Mouse (Mus musculus): ENCODE results near the gene Sufu. TPM values are rescaled to one million over a fixed set of nuclear protein-coding genes. Genes with fewer than 3 reads are reported as not detected.

The Sufu gene
- total RNA-seq, 1 experiment from 2014 or later, result 21.3 TPM

- no peak for ATAC-seq (ENCODE audit: extremely low read depth, insufficient number of reproducible peaks, low FRiP score, poor library complexity, severe bottlenecking)
Measured at GRCm38 (mm10) chr19:46518828-46519621, 122.3 kb downstream of the Sufu start.

- no peak for ATAC-seq (ENCODE audit: extremely low read depth, insufficient number of reproducible peaks, low FRiP score, poor library complexity, severe bottlenecking)
Measured at GRCm38 (mm10) chr19:46521698-46522097, 125.0 kb downstream of the Sufu start.

- peak; percentile 65 for ATAC-seq (ENCODE audit: extremely low read depth, insufficient number of reproducible peaks, low FRiP score, poor library complexity, severe bottlenecking)
Measured at GRCm38 (mm10) chr19:46522433-46523044, 125.8 kb downstream of the Sufu start.

DNA sequence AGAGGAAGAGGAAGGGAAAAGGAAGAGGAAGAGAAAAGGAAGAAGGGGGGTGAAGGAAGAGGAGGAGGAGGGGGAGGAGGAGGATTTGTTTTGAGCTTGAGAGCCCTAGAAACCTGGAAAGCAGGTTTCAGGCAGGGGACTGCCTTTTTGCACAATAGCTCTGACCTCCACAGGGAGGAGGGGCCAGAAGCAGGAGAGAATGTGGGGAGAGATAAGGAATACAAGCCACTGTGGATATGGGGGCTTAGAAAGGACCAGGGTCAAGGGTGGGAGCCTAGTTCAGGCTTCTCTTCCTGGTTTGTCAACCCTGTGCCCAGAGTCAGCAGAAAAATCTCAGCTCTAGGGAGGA is 126.4 kb downstream of the Sufu start:
- no peak for ATAC-seq (ENCODE audit: extremely low read depth, insufficient number of reproducible peaks, low FRiP score, poor library complexity, severe bottlenecking)

DNA sequence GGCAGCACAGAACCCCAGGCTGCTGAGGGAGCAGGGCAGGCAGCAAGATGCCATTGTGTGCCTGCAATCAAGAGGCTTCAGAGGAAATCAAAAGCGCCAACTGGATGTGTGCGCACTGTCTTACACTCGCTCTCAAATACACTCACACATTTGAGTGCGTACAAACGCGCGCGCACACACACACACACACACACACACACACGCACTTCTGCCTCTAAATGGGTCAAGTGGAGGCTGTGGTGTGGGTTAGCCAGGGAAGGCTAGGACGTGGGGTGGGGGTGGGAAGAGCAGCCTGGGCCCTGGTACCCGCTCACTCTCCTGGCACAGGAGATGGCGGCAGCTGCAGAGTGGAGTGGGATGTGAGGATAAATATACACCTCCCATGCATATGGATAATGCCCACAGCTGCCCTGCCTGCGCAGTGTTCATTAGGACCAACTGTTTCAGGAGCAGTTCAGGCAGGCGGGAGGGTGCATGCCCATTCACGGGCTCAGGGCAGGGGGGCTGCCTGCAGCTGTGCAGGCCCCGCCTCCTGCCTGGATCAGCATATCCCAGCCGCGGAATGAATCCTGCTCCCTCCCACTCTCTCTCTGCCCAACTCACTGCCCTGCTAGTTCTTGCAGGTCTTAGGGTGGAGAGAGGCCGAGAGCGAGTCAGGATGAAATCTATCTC is 126.9 kb downstream of the Sufu start:
- ATAC-seq (ENCODE audit: extremely low read depth, insufficient number of reproducible peaks, low FRiP score, poor library complexity, severe bottlenecking), result no peak

DNA sequence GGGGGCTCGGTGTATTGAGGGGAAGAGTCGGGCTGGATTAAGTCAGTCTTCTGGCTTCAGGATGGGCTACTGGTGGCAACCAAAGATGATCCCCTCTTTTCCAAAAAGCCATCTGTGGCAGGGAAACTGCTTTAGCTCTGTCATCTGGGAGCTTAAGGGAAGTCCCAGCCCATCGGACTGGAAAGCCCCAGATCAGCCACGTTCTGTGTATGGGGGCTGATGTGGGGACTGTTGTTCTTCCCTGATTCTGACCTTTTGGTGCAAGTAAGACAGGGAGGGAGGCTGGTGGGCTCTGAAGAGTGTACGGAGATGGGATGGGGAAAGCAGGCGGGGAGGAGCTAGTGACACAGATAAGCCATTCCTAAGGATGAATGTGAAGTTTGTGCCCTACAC is 127.5 kb downstream of the Sufu start:
- ATAC-seq (ENCODE audit: extremely low read depth, insufficient number of reproducible peaks, low FRiP score, poor library complexity, severe bottlenecking), result no peak

- ATAC-seq (ENCODE audit: extremely low read depth, insufficient number of reproducible peaks, low FRiP score, poor library complexity, severe bottlenecking), result no peak
Measured at GRCm38 (mm10) chr19:46524601-46525321, 128.1 kb downstream of the Sufu start.

DNA sequence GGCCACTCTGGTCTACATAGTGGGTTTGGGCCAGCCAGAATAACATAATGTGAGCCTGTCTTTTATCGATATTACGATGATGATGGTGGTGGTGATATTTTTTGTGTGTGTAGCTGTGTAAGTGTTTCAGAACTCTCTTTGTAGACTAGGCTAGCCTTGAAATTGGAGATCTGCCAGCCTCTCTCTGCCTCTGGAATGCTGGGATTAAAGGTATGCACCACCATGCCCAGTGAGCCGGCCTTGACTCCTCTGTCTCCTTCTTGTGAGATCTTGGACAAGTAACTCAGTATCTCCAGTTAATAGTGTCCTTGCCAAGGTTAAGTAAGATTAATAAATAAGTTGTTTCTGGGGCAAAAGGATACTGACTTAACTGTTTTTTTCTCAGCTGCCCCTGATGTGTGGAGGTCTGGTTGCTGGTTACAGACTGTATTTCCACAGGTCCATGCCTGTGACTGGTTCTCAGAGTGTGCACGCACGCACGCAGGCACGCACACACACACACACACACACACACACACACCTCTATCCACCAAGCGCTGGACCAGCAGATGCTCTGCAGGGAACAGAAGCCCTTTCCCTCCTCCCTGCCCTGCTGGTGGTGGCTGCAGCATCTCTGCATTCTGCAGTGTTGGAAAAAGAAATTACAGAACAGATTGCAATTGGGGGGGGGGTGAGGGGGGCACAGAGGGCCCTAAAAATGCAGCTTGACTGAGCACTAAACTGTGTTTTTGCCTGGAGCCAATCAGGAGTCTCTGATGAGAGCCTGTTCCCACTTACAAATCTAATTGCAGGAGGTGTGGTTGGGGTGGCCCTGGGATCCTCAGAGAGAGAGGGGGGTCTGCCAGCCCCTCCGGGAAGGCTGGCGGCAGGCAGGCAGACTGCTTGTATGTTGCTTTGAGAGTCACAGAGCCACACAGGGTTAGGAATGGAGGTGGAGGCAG is 129.3 kb downstream of the Sufu start:
- no peak for ATAC-seq (ENCODE audit: extremely low read depth, insufficient number of reproducible peaks, low FRiP score, poor library complexity, severe bottlenecking)

GRCm38 (mm10) chr19:46527632-46528528 is 131.2 kb downstream of the Sufu start:
- ATAC-seq (ENCODE audit: extremely low read depth, insufficient number of reproducible peaks, low FRiP score, poor library complexity, severe bottlenecking), result no peak

DNA sequence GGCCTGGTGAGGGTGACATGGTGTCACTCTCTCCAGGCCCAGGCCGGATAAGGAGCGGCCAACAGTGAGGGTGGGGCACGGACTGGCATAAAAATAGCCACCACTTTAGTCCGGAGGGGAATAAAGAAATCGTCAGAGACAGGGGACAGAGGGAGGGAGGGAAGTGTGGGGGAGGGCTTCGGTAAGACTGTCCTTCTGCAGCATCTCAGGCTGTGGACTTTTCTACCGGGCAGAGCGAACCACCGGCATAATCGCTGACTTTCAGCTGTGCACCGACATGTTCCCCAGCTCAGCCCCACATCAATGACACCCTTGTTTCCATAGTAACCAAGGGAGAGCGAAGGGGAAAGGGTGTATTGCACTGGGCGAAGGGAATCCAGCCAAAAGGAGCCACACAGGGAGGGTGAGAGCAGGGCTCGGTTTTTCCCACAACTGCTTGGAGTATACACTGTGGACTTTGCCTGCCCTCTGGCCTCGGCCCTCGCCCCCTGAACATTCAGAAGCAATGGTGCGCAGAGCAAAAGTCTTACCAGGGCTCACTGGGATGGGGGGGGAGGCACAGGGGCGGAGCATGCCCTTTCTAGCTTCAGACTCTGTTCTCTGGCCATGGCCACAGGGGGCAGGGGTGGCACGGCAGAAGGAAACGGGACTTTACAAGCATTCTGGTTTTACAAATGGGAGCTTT is 132.0 kb downstream of the Sufu start:
- ATAC-seq (ENCODE audit: extremely low read depth, insufficient number of reproducible peaks, low FRiP score, poor library complexity, severe bottlenecking), result peak; percentile 58

GRCm38 (mm10) chr19:46529601-46530448 is 133.1 kb downstream of the Sufu start:
- no peak for ATAC-seq (ENCODE audit: extremely low read depth, insufficient number of reproducible peaks, low FRiP score, poor library complexity, severe bottlenecking)

GRCm38 (mm10) chr19:46530449-46530990 is 133.8 kb downstream of the Sufu start:
- no peak for ATAC-seq (ENCODE audit: extremely low read depth, insufficient number of reproducible peaks, low FRiP score, poor library complexity, severe bottlenecking)

DNA sequence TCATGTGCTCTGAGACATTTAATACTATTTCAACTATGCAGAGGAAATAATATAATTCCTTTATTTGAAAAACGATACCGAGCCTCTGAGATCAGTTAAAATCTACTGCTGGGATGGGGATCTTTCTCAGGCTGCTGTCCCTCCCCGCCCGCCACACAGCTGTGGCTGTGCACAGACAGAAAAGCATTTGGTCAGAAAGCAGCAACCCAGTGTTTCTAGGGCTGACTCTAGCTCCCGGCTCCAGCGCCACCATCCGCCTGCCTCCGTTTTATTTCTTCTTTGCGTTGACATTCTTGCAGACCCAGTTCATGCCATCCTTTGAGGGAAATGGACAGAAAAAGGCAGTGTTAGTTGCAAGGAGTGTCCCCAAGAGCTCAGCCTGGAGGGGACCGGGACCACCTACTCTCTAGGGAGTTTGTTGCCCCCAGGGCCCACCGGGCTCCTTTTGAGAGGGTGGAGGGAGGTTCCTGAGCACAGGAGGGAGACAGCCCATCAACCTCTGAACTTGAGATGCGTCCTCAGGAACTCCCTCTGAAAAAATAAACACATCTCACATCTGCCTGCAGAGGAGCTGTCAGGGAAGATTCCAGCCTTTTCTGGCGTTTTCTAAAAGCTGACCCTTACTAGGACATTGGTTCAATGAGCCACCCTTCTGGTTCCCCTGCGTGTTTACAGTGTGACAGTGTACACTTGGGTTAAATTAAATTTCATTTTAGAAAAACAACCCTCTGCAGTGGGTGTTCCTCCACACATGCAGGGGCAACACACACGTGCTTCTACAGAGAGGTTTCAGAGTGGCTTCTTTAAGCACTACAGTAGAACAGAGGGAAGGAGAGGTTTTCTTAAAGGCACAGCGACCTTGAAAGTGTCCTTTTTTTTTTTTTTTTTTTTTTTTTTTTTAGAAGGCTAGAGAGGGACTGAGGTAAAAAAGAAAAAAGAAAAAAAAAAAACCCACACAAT is 134.7 kb downstream of the Sufu start:
- ATAC-seq (ENCODE audit: extremely low read depth, insufficient number of reproducible peaks, low FRiP score, poor library complexity, severe bottlenecking), result no peak

- ATAC-seq (ENCODE audit: extremely low read depth, insufficient number of reproducible peaks, low FRiP score, poor library complexity, severe bottlenecking), result no peak
Measured at GRCm38 (mm10) chr19:46532031-46532688, 135.5 kb downstream of the Sufu start.

All from neutrophil, adult 5-6 weeks (primary cell).